Mouse (Mus musculus): ENCODE results near the gene Zfp655. TPM values are rescaled to one million over a fixed set of nuclear protein-coding genes. Genes with fewer than 3 reads are reported as not detected.

The Zfp655 gene
- total and polyA plus RNA-seq, 3 experiments = 24.0 to 30.7 (median 25.2) TPM

DNA sequence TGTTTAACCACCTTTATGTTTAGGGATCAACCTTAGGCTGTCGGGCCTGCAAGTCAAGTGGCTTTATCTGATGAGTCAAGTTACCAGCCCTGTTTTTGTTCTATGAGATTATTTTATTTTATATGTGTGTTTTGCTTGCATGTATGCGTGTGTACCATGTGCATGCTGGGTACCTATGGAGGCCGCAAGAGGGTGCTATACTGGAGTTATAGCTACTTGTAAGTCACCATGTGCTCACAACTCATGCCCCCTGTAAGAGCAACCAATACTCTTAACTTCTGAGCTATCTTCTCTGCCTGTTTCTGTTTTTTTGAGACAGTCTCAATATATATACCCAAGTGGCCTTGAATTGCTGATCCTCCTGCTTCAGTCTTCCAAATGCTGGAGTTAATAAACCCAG, 18.0 kb upstream of the Zfp655 start:
- Histone ChIP-seq H3K79me2 (replicated peaks; ENCODE audit: control insufficient read depth, insufficient read depth, low read length) (no peaks in the 10 kb centered on the region), H3K36me3 (ENCODE audit: control insufficient read depth, insufficient read depth, low read length) (no peaks in the 10 kb centered on the region), H3K4me1 (ENCODE audit: control insufficient read depth, insufficient read depth, low read length) (no peaks in the 10 kb centered on the region), H3K27ac (no peak overlapping the region), H3K4me3 (no peak overlapping the region), H3K9ac (ENCODE audit: low read depth, low read length) (no peak overlapping the region), H3K27me3 (ENCODE audit: control insufficient read depth, insufficient read depth, low read length) (no peaks in the 10 kb centered on the region)
- WGBS = 92% methylated on average over 3 of the region's 3 CpGs
- TF ChIP-seq POLR2A (IDR thresholded peaks at IDR 0.05; ENCODE audit: insufficient read depth, low read depth, low read length) (no peak), EP300 (IDR thresholded peaks at IDR 0.05; ENCODE audit: insufficient read depth, low read depth, low read length) (no peak), CTCF (IDR thresholded peaks at IDR 0.05) (no peak)
- DNase-seq = no peak
- intact Hi-C loops (cut with DNase I) = no loop called here

DNA sequence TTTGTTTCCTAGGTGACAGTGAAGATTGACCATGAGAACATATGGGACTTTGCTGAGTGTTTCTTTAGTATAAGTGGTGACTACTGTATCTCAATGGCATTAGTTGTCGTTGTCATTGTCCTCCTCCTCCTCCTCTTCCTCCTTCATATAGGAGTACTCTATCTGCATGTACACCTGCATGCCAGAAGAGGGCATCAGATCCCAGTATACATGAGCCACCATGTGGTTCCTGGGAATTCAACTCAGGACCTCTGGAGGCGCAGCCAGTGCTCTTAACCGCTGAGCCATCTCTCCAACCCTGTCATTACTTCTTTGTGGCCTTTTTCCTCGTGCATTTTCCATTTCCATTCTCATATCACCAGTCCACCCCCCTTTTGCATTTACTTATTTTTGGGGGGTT, 16.8 kb upstream of the Zfp655 start:
- no peaks in the 10 kb centered on the region for H3K36me3 ChIP-seq (ENCODE audit: control insufficient read depth, insufficient read depth, low read length)
- H3K4me1 ChIP-seq (ENCODE audit: control insufficient read depth, insufficient read depth, low read length) = no peaks in the 10 kb centered on the region

DNA sequence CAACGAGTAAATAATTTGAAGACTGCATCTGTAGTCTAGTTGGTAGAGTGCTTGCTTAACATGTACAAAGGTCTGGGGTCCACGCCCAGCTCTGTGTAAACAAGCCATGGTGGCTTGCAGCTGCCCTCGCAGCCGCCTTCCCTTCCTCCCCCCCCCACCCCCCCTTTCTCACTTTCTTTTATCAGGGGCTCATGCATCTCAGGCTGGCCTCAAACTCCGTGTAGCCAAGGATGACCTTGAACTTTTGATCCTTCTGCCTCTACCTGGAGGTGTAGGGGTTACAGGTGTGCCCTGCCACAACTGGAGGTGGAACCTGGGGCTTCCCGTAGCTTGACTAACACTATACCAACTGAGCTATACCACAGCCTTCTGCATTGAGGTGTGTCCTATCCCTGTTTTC, 13.8 kb upstream of the Zfp655 start:
- intact Hi-C loops (cut with DNase I) = no loop called here
- no peak overlapping the region for H3K4me3 ChIP-seq
- no peaks in the 10 kb centered on the region for H3K79me2 ChIP-seq (replicated peaks; ENCODE audit: control insufficient read depth, insufficient read depth, low read length)
- 84% methylated on average over 6 of the region's 6 CpGs for WGBS
- no peak overlapping the region for H3K27ac ChIP-seq
- H3K9ac ChIP-seq (ENCODE audit: low read depth, low read length) = no peak overlapping the region
- DNase-seq = no peak
- H3K36me3 ChIP-seq (ENCODE audit: control insufficient read depth, insufficient read depth, low read length) = no peaks in the 10 kb centered on the region
- no peak for TF ChIP-seq CTCF (IDR thresholded peaks at IDR 0.05)
- no peak for TF ChIP-seq EP300 (IDR thresholded peaks at IDR 0.05; ENCODE audit: insufficient read depth, low read depth, low read length)
- no peak for TF ChIP-seq POLR2A (IDR thresholded peaks at IDR 0.05; ENCODE audit: insufficient read depth, low read depth, low read length)
- H3K27me3 ChIP-seq (ENCODE audit: control insufficient read depth, insufficient read depth, low read length) = no peaks in the 10 kb centered on the region
- H3K4me1 ChIP-seq (ENCODE audit: control insufficient read depth, insufficient read depth, low read length) = no peaks in the 10 kb centered on the region

More for the DNA sequence above, 16.8 kb upstream of the Zfp655 start:
- Histone ChIP-seq H3K27me3 (ENCODE audit: control insufficient read depth, insufficient read depth, low read length) (no peaks in the 10 kb centered on the region), H3K4me3 (no peak overlapping the region), H3K9ac (ENCODE audit: low read depth, low read length) (no peak overlapping the region), H3K27ac (no peak overlapping the region), H3K79me2 (replicated peaks; ENCODE audit: control insufficient read depth, insufficient read depth, low read length) (no peaks in the 10 kb centered on the region)
- TF ChIP-seq POLR2A (IDR thresholded peaks at IDR 0.05; ENCODE audit: insufficient read depth, low read depth, low read length) (no peak), CTCF (IDR thresholded peaks at IDR 0.05) (peak; percentile 68)
- DNase-seq = no peak
- 63% methylated on average over 4 of the region's 4 CpGs for WGBS
- intact Hi-C loops (cut with DNase I) = no loop called here

DNA sequence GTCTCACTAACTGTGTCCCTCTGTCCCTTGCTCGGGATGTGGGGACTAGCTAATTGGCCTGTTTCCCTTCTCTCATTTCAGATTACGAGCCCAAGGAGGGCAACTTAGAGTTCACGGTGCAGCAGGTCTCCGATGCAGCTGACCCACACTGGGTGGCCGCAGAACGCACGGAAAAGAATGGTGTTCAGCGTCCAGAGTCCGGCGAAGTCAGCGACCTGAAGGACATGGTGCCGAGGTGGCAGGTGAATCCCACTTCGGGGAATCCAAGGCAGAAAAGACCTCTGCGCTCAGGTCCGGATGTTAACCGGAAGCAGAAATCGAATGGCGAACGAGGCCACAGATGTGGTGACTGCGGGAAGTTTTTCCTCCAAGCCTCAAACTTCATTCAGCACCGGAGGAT, 13.3 kb upstream of the Zfp655 start:
- no peak for DNase-seq
- Histone ChIP-seq H3K4me1 (ENCODE audit: control insufficient read depth, insufficient read depth, low read length) (no peaks in the 10 kb centered on the region), H3K9ac (ENCODE audit: low read depth, low read length) (no peak overlapping the region), H3K36me3 (ENCODE audit: control insufficient read depth, insufficient read depth, low read length) (no peaks in the 10 kb centered on the region), H3K27ac (no peak overlapping the region), H3K4me3 (no peak overlapping the region), H3K79me2 (replicated peaks; ENCODE audit: control insufficient read depth, insufficient read depth, low read length) (no peaks in the 10 kb centered on the region), H3K27me3 (ENCODE audit: control insufficient read depth, insufficient read depth, low read length) (no peaks in the 10 kb centered on the region)
- intact Hi-C loops (cut with DNase I) = no loop called here
- no peak for TF ChIP-seq EP300 (IDR thresholded peaks at IDR 0.05; ENCODE audit: insufficient read depth, low read depth, low read length)
- TF ChIP-seq POLR2A (IDR thresholded peaks at IDR 0.05; ENCODE audit: insufficient read depth, low read depth, low read length) = no peak
- no peak for TF ChIP-seq CTCF (IDR thresholded peaks at IDR 0.05)
- 96% methylated on average over 21 of the region's 21 CpGs for WGBS

DNA sequence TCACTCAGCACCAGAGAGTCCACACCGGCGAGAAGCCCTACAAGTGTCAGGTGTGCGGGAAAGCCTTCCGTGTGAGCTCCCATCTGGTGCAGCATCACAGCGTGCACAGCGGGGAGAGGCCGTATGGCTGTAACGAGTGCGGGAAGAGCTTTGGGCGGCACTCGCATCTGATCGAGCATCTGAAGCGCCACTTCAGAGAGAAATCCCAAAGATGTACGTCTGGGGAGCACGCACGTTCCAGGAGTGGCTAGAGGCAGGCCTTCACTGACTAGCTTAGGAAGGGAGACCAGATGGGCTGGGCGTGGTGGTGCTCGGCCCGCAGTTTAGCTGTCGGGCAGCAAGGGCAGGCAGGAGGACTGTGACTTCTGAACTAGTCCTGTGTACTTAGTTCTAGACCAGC, 12.8 kb upstream of the Zfp655 start:
- Histone ChIP-seq H3K4me3 (no peak overlapping the region), H3K36me3 (ENCODE audit: control insufficient read depth, insufficient read depth, low read length) (no peaks in the 10 kb centered on the region), H3K79me2 (replicated peaks; ENCODE audit: control insufficient read depth, insufficient read depth, low read length) (no peaks in the 10 kb centered on the region), H3K4me1 (ENCODE audit: control insufficient read depth, insufficient read depth, low read length) (no peaks in the 10 kb centered on the region), H3K9ac (ENCODE audit: low read depth, low read length) (no peak overlapping the region), H3K27ac (no peak overlapping the region), H3K27me3 (ENCODE audit: control insufficient read depth, insufficient read depth, low read length) (no peaks in the 10 kb centered on the region)
- intact Hi-C loops (cut with DNase I) = no loop called here
- 93% methylated on average over 20 of the region's 20 CpGs for WGBS
- no peak for DNase-seq
- TF ChIP-seq EP300 (IDR thresholded peaks at IDR 0.05; ENCODE audit: insufficient read depth, low read depth, low read length) (no peak), POLR2A (IDR thresholded peaks at IDR 0.05; ENCODE audit: insufficient read depth, low read depth, low read length) (no peak), CTCF (IDR thresholded peaks at IDR 0.05) (no peak)

DNA sequence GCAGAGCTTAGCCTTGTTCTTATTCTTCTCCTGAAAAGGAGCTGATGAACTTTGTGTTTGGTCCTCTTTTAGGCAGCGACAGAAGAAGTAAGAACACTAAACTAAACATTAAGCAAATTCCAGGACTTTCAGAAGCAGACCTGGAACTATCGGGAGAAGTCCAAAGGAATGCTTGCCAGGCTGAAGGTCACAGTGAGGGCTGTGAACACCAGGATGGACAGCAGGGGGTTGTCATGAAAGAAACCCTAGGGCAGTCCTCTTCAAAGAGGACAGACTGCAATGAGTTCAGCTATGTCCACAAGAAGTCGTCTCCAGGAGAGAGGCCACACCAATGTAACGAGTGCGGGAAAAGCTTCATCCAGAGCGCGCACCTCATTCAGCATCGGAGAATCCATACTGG, 11.5 kb upstream of the Zfp655 start:
- Histone ChIP-seq H3K27ac (no peak overlapping the region), H3K9ac (ENCODE audit: low read depth, low read length) (no peak overlapping the region), H3K27me3 (ENCODE audit: control insufficient read depth, insufficient read depth, low read length) (no peaks in the 10 kb centered on the region), H3K4me3 (no peak overlapping the region), H3K79me2 (replicated peaks; ENCODE audit: control insufficient read depth, insufficient read depth, low read length) (no peaks in the 10 kb centered on the region), H3K36me3 (ENCODE audit: control insufficient read depth, insufficient read depth, low read length) (no peaks in the 10 kb centered on the region), H3K4me1 (ENCODE audit: control insufficient read depth, insufficient read depth, low read length) (no peaks in the 10 kb centered on the region)
- no peak for DNase-seq
- 93% methylated on average over 8 of the region's 8 CpGs for WGBS
- intact Hi-C loops (cut with DNase I) = no loop called here
- TF ChIP-seq CTCF (IDR thresholded peaks at IDR 0.05) (no peak), EP300 (IDR thresholded peaks at IDR 0.05; ENCODE audit: insufficient read depth, low read depth, low read length) (no peak), POLR2A (IDR thresholded peaks at IDR 0.05; ENCODE audit: insufficient read depth, low read depth, low read length) (no peak)
